Mouse (Mus musculus) stomach, postnatal 0 days (tissue): ENCODE results near the gene Klf7.

Source experiments
- CTCF ChIP-seq: IDR thresholded peaks from 2 replicates; pipeline ENCODE4 v1.5.1; 2016; ENCODE audit warnings: antibody characterized with exemption, low read depth, mild to moderate bottlenecking, moderate library complexity
- EP300 ChIP-seq: optimal IDR thresholded peaks from 2 replicates; pipeline ENCODE3; 2016; ENCODE audit warnings: antibody characterized with exemption

- TF ChIP-seq CTCF, result peak; percentile 41
- TF ChIP-seq EP300, result no peak
Observed at GRCm38 (mm10) chr1:63998139-63998538, 123.9 kb downstream of the Klf7 start.
